Mouse (Mus musculus) cerebellum, postnatal 36 days (tissue): ENCODE results near the gene Khdc1b.
A peak's percentile ranks its signal among the peaks of the same experiment; 100 is the strongest.
"Not testable (repeated sequence)": the region's sequence is repeated elsewhere in the genome, so short reads cannot be mapped to it uniquely, and the experiment has no call there.

ENCODE experiments used
- DNase-seq, 2 experiments: peaks; one replicate each; pipeline ENCODE4 v3.0.0; 2021 to 2022; ENCODE audit warnings: mixed read lengths in 2 of 2

Gene Khdc1b

DNA sequence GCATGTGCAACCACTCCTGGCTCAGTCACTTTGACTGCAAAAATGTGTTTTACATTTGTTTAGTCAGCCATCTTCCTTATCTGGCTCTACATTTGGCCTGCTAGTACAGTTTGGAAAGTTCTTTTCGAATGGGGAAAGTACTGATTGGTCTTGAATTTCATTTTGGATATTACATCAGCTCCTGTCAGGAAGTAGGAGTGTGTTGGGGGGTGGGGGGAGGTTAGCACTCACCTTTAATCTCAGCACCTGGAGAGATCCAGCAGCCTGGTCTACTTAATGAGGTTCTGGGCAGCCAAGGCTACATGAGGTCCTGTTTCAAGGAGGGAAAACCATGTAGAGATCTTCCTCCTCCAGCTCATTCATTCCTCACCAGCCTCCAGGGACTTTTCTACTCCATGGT, at the start of gene Khdc1b:
Gene Khdc1b (plus strand): TSS at position 301 of the 400 bp plus-strand sequence.
- DNase-seq = no peak

- no peak for DNase-seq
Measured at GRCm38 (mm10) chr1:21335836-21336235, 47.5 kb upstream of the Khdc1b start.

- no peak for DNase-seq
Measured at GRCm38 (mm10) chr1:21340745-21341144, 42.6 kb upstream of the Khdc1b start.

- DNase-seq = peak; percentile 16 to 31
Measured at GRCm38 (mm10) chr1:21344253-21344652, 39.1 kb upstream of the Khdc1b start.

- not testable (repeated sequence) for DNase-seq
Measured at GRCm38 (mm10) chr1:21344752-21345151, 38.6 kb upstream of the Khdc1b start.

DNA sequence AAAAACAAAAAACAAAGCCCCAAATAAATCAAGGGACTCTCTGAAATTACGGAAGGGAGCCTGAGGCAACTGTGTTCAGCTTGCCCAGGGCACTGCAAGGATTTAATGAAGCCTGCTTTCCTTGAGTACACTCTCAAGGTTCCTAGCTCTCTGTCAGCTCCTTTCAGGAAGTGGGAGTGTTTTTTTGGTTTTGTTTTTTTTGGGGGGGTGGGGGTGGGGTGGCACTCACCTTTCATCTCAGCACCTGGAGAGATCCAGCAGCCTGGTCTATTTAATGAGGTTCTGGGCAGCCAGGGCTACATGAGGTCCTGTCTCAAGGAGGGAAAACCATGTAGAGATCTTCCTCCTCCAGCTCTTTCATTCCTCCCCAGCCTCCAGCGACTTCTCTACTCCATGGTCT, 34.0 kb upstream of the Khdc1b start, which contains the start of gene Khdc1a:
Gene Khdc1a (plus strand): TSS at position 301 of the 400 bp plus-strand sequence.
- no peak for DNase-seq

GRCm38 (mm10) chr1:21368031-21368430, 15.3 kb upstream of the Khdc1b start, which contains the start of gene Khdc1c:
Gene Khdc1c (plus strand): TSS chr1:21368331.
- DNase-seq = not testable (repeated sequence)

GRCm38 (mm10) chr1:21391138-21391671, 7.8 kb downstream of the Khdc1b start:
- no peak for DNase-seq

GRCm38 (mm10) chr1:21402804-21403203, 19.4 kb downstream of the Khdc1b start:
- DNase-seq = no peak

GRCm38 (mm10) chr1:21407266-21407665, 23.9 kb downstream of the Khdc1b start:
- no peak for DNase-seq

DNA sequence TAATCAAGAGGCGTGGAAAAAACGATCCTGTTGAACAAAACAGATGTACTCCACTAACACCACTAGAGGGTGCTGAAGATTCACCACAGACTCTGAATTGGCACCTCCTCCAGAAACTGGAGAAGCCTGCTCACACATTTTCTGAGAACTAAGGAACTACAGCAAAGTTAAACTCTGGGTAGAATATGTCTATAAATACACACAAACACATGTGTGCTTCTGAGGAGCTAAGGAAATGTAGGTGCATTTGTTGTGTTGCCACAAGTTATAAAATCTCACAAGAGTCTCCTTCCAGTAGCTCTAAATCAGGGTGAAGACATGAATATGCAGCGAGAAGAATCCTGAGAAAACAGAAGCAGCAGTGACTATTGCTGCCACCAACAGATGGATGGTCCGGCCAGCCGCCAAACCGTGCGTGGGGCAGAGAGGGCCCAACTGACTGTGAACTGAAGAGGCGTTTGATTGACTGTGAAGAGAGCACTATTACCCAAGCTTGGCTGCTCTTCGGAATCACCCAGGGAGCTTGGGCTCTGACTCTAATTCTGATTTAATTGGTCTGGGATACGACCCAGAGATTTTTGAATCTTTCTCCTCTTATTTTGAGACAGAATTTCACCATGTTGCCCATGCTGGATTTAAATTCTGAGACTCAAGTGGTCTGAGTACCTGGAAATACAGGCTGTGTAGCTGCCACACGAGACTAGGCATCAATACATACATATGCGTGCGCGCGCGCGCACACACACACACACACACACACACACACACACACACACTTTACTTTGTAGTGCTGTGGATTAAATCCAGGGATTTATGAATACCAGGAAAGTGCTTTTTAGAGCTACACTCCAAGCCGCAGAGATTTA, 28.2 kb downstream of the Khdc1b start:
- peak; percentile 76 to 82 for DNase-seq

- no peak for DNase-seq
Measured at GRCm38 (mm10) chr1:21412197-21412555, 28.8 kb downstream of the Khdc1b start.

DNA sequence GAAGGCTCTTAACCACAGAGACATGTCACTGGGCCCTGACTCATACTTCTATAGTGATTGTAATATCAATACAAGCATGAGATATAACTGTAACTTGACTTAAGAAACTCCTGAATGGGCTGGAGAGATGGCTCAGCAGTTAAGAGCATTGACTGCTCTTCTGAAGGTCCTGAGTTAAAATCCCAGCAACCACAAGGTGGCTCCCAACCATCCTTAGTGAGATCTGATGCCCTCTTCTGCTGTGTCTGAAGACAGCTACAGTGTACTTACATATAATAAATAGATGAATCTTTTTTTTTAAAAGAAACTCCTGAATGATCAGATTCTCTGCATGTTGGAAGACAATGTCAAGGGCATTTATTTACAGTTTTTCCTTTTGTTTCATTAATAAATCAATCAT, 36.0 kb downstream of the Khdc1b start:
- DNase-seq = no peak

DNA sequence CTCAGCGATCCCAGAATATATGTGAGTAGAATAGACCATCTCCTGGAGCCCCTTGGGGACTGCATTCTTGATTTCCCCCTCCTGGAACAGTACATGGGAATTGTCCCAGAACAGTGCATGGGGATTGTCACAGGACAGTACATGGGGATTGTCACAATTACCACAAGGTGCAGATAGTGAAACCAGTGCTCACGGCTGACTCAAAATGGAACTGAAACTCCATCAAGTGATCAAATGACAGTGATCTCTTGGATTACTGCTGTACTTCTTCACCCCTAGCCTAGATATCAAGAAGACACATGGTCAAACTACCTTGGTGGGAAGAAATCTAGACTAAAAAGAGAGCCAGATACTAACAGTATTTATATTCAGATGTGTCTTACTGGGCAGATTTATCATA, 42.3 kb downstream of the Khdc1b start:
- no peak for DNase-seq

DNA sequence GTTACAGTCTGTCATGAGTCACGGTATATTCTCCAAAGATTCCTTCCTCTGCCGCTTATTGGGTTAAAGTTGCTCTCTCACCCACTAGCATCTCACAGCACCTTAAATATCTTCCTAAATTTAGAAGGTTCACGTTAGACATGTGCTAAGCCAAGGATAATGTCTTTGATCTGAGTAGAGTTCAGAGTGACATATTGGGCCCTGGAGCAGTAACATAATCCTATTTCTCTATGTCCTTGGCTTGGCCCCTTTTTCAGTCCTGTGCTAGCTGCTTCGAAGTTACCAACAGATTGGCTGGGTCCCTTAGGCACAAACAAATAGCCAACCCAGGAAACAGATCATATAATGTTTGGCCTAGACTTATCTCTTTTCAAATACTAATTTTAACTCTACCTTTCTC, 44.7 kb downstream of the Khdc1b start:
- no peak for DNase-seq

GRCm38 (mm10) chr1:21431666-21432065, 48.3 kb downstream of the Khdc1b start:
- no peak for DNase-seq

DNA sequence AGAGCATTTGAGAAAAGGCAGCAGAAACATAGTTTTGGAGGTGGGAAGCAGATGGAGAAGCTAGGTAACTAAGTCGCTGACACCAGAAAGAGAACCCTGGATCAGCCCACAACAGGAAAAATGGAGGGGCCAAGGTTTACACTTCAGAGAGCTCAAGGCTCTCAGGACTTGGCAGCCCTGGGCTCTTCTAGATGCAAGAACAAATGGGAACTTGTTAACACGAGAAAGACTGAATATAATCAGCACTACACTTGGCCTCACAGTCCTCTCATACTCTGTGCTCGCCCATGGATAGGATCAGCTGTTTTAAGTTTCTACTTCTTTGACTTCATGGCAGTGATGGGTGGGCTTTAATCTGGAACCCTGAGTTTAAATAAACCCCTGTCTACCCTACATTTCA, 51.5 kb downstream of the Khdc1b start:
- no peak for DNase-seq
